Mouse (Mus musculus): Measurements from ENCODE around the gene Ppcdc. TPM values are rescaled to one million over a fixed set of nuclear protein-coding genes. Genes with fewer than 3 reads are reported as not detected.

The Ppcdc gene
- polyA plus RNA-seq, 1 experiment from 2014 or later = 30.3 TPM

DNA sequence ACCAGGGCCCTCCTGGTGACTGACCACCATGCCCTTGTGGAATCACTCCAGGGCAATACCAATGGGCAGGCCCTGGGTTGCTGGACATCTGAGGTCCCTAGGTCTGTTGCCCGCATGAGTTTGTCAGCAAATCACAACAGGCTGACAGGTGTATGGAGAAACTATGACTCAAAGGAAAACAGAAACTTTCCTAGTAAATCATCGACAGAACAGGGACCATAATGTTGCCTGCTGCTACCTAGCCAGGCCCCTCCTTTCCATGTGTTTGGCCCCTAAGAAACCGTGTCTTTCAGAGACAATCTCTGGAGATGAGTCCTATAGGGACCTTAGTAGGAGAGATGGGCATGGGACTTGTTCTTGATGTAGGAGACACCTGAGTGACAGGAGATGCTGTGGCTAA, 97.7 kb downstream of the Ppcdc start:
- no peak for ATAC-seq (replicated peaks; ENCODE audit: low FRiP score)
- Histone ChIP-seq H3K27me3 (no peaks in the 10 kb centered on the region), H3K4me1 (peaks cover 14% of the 10 kb centered on the region; the same call in 1 of the 2 replicates), H3K27ac (no peak overlapping the region), H3K9me3 (replicated peaks) (0 out of 2 replicates have a peak, but pooled peaks cover 6% of the 10 kb centered on the region), H3K4me2 (no peak overlapping the region), H3K4me3 (replicated peaks) (no peak overlapping the region), H3K36me3 (no peaks in the 10 kb centered on the region), H3K9ac (no peak overlapping the region)
- WGBS = 61% methylated on average over 3 of the region's 3 CpGs

DNA sequence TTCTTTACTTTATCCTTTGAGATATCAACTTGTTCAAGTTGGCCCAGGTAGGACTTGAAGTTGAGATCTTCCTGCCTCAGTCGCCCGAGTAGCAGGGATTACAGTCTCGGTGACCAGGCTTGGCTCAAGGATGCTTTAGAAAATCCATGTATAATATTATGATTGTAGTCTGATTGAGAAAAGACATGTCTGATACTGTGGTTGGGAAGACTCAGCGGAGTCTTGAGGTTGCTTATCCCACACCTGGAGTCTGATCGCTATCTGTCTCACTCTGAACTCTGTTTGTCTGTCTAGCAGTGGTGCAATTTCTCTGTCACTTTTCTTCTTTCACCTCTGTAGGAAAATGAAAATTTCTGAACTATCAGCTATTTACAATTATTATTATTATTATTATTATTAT, 99.6 kb downstream of the Ppcdc start:
- 98% methylated on average over 5 of the region's 5 CpGs for WGBS
- Histone ChIP-seq H3K36me3 (no peaks in the 10 kb centered on the region), H3K9ac (no peak overlapping the region), H3K4me3 (replicated peaks) (no peak overlapping the region), H3K4me1 (peaks cover 14% of the 10 kb centered on the region; the same call in 1 of the 2 replicates), H3K4me2 (no peak overlapping the region), H3K9me3 (replicated peaks) (0 out of 2 replicates have a peak, but pooled peaks cover 6% of the 10 kb centered on the region), H3K27ac (no peak overlapping the region), H3K27me3 (no peaks in the 10 kb centered on the region)
- no peak for ATAC-seq (replicated peaks; ENCODE audit: low FRiP score)

DNA sequence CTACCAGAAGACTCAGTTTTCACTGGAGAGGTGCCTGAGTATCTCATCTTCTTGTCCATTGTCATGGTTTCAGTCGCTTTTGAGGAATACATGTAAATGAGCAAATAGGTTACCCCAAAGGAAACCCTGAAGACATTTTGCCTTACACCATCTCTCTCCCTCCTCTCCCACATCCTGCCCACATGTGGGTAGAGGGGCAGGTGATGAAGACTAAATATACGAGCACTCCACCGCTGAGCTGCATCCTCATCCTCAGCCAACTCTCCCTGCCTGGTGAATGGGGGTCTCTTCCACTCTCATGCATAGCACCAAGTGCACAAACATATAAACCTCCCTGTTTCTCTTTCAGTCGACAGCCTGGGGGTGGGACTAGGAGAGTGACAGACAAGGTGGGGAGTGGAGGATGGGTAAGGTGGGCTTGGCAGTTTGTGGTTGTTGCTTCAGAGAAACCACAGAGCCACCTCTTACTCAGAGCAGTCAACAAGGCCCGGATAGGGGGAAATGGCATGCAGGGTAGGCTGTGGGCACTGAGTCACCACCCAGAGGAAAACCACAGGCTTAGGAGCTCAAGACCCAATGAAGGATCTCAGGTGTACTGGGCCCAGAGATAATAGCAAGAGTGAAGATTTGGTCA, 100.2 kb downstream of the Ppcdc start:
- H3K27ac ChIP-seq = no peak overlapping the region
- H3K9me3 ChIP-seq (replicated peaks) = 0 out of 2 replicates have a peak, but pooled peaks cover 6% of the 10 kb centered on the region
- H3K4me3 ChIP-seq (replicated peaks) = no peak overlapping the region
- no peak overlapping the region for H3K4me2 ChIP-seq
- WGBS = 71% methylated on average over 5 of the region's 5 CpGs
- no peak overlapping the region for H3K9ac ChIP-seq
- H3K36me3 ChIP-seq = no peaks in the 10 kb centered on the region
- H3K27me3 ChIP-seq = no peaks in the 10 kb centered on the region
- peaks cover 14% of the 10 kb centered on the region; the same call in 1 of the 2 replicates for H3K4me1 ChIP-seq
- no peak for ATAC-seq (replicated peaks; ENCODE audit: low FRiP score)

DNA sequence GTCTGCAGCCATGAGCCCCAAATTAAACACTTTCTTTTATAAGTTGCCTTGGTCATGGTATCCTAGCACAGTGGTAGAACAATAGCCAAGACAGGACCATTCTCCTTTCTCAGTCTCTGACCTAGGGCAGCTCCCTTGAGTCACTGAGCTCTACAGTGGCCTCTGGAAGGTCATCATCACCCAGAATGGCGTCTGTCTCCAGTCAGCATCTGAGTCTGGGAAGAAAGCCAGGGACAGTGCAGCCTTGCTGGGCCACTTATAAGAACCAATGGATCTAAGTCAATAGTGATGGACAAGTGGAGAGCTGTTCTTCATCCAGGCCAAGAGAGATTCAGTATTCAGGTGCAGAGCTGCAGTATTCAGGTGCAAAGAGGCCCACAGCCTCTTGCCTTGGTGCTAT, 101.2 kb downstream of the Ppcdc start:
- no peaks in the 10 kb centered on the region for H3K36me3 ChIP-seq

More for the DNA sequence above, 101.2 kb downstream of the Ppcdc start:
- no peak overlapping the region for H3K4me3 ChIP-seq (replicated peaks)
- no peaks in the 10 kb centered on the region for H3K27me3 ChIP-seq
- H3K9me3 ChIP-seq (replicated peaks) = 0 out of 2 replicates have a peak, but pooled peaks cover 6% of the 10 kb centered on the region
- ATAC-seq (replicated peaks; ENCODE audit: low FRiP score) = no peak
- WGBS = 74% methylated on average over 1 of the region's 1 CpGs
- H3K9ac ChIP-seq = no peak overlapping the region
- no peak overlapping the region for H3K4me2 ChIP-seq
- H3K27ac ChIP-seq = no peak overlapping the region
- H3K4me1 ChIP-seq = peaks cover 14% of the 10 kb centered on the region; the same call in 1 of the 2 replicates

Other genes starting within 250 kb of the Ppcdc start
- gene Trcg1, start 203.6 kb downstream of the Ppcdc start, polyA plus RNA-seq (2015; fragmentation: Nextera tagmentation; extraction: Ambion mirVana) = not detected in 2 replicates
- gene 1700017B05Rik, start 177.5 kb downstream of the Ppcdc start, polyA plus RNA-seq (2015; fragmentation: Nextera tagmentation; extraction: Ambion mirVana) = 22.0 and 24.6 TPM in 2 replicates
- 15.1 and 15.9 TPM in 2 replicates for gene Scamp5, start 27.9 kb upstream of the Ppcdc start, polyA plus RNA-seq (2015; fragmentation: Nextera tagmentation; extraction: Ambion mirVana)
- 5.6 and 6.0 TPM in 2 replicates for gene Rpp25, start 63.9 kb upstream of the Ppcdc start, polyA plus RNA-seq (2015; fragmentation: Nextera tagmentation; extraction: Ambion mirVana)
- 673 and 729 TPM in 2 replicates for gene Cox5a, start 81.2 kb upstream of the Ppcdc start, polyA plus RNA-seq (2015; fragmentation: Nextera tagmentation; extraction: Ambion mirVana)
- 18.1 and 19.0 TPM in 2 replicates for gene Fam219b, start 97.4 kb upstream of the Ppcdc start, polyA plus RNA-seq (2015; fragmentation: Nextera tagmentation; extraction: Ambion mirVana)
- 51.9 and 53.3 TPM in 2 replicates for gene Mpi, start 112.6 kb upstream of the Ppcdc start, polyA plus RNA-seq (2015; fragmentation: Nextera tagmentation; extraction: Ambion mirVana)
- gene Scamp2, start 120.8 kb upstream of the Ppcdc start, polyA plus RNA-seq (2015; fragmentation: Nextera tagmentation; extraction: Ambion mirVana) = 74.5 and 85.5 TPM in 2 replicates
- gene Ulk3, start 149.3 kb upstream of the Ppcdc start, polyA plus RNA-seq (2015; fragmentation: Nextera tagmentation; extraction: Ambion mirVana) = 16.9 and 18.8 TPM in 2 replicates
- gene Cplx3, start 166.2 kb upstream of the Ppcdc start, polyA plus RNA-seq (2015; fragmentation: Nextera tagmentation; extraction: Ambion mirVana) = not detected in 2 replicates
- not detected in 2 replicates for gene Lman1l, start 180.7 kb upstream of the Ppcdc start, polyA plus RNA-seq (2015; fragmentation: Nextera tagmentation; extraction: Ambion mirVana)
- 27.2 and 27.9 TPM in 2 replicates for gene Csk, start 213.5 kb upstream of the Ppcdc start, polyA plus RNA-seq (2015; fragmentation: Nextera tagmentation; extraction: Ambion mirVana)
- gene Cyp1a2, start 243.6 kb upstream of the Ppcdc start, polyA plus RNA-seq (2015; fragmentation: Nextera tagmentation; extraction: Ambion mirVana) = not detected in 2 replicates
- 0.08 and 0.22 TPM in 2 replicates for gene Cyp1a1, start 247.8 kb upstream of the Ppcdc start, polyA plus RNA-seq (2015; fragmentation: Nextera tagmentation; extraction: Ambion mirVana)

Measured in kidney, embryonic 15.5 days (tissue).